Mouse (Mus musculus): Measurements from ENCODE around the gene Chaf1a.

Chaf1a gene

GRCm38 (mm10) chr17:56040030-56040856 is at the start of gene Chaf1a:
Gene Chaf1a, plus strand, starts transcription at chr17:56040439.
- H3K27me3 ChIP-seq (ENCODE audit: control insufficient read depth, insufficient read depth, low read length, poor library complexity, severe bottlenecking), result no peaks in the 10 kb centered on the region
- H3K36me3 ChIP-seq (ENCODE audit: control insufficient read depth, insufficient read depth, low read length, poor library complexity, severe bottlenecking), result no peaks in the 10 kb centered on the region
- DNase-seq (ENCODE audit: low read depth, low spot score), result peak; percentile 97

GRCm38 (mm10) chr17:55996007-55996406 is 44.2 kb upstream of the Chaf1a start:
- no peak for DNase-seq (ENCODE audit: low read depth, low spot score)
- H3K36me3 ChIP-seq (ENCODE audit: control insufficient read depth, insufficient read depth, low read length, poor library complexity, severe bottlenecking), result no peaks in the 10 kb centered on the region
- H3K27me3 ChIP-seq (ENCODE audit: control insufficient read depth, insufficient read depth, low read length, poor library complexity, severe bottlenecking), result no peaks in the 10 kb centered on the region; the same call in 1 of the 2 replicates

DNA sequence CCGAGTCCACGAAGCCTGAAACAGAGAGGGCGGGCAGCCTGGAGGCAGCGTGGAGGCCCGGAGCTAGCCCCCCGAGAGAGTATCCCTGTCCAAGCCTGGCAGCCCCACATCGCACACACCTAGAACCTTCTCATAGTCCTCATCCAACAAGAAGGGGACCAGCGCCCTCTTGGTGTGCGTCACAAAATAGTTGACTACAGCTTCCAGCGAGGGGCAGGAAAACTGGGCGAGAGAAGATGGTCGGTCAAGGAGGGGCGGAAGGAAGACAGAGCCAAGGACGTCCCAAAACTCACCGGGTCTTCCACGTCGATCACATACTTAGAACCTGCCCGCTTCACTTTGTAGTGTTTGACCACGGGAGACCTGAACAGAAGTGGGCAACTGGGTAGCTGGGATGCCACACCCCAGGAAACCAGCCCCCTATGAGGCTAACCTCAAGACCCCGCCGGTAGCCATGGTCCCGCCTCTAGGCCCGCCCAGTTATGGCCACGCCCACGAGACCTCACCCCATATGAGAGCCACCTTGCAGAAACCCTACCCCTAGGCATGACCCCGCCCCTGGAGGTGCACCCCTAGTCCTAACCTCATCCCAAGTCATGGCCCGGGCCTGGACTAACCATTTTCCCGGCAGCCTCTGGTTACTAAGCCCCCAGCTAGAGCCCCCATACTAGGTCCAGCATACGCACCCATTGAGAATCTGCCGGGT is 40.3 kb upstream of the Chaf1a start:
- Histone ChIP-seq H3K27me3 (ENCODE audit: control insufficient read depth, insufficient read depth, low read length, poor library complexity, severe bottlenecking) (no peaks in the 10 kb centered on the region; the same call in 1 of the 2 replicates), H3K36me3 (ENCODE audit: control insufficient read depth, insufficient read depth, low read length, poor library complexity, severe bottlenecking) (no peaks in the 10 kb centered on the region)
- DNase-seq (ENCODE audit: low read depth, low spot score), result no peak

- DNase-seq (ENCODE audit: low read depth, low spot score), result no peak
- Histone ChIP-seq H3K27me3 (ENCODE audit: control insufficient read depth, insufficient read depth, low read length, poor library complexity, severe bottlenecking) (no peaks in the 10 kb centered on the region; the same call in 1 of the 2 replicates), H3K36me3 (ENCODE audit: control insufficient read depth, insufficient read depth, low read length, poor library complexity, severe bottlenecking) (no peaks in the 10 kb centered on the region)
Measured at GRCm38 (mm10) chr17:56003000-56003399, 37.2 kb upstream of the Chaf1a start.

- H3K27me3 ChIP-seq (ENCODE audit: control insufficient read depth, insufficient read depth, low read length, poor library complexity, severe bottlenecking), result no peaks in the 10 kb centered on the region; the same call in 1 of the 2 replicates
- H3K36me3 ChIP-seq (ENCODE audit: control insufficient read depth, insufficient read depth, low read length, poor library complexity, severe bottlenecking), result no peaks in the 10 kb centered on the region
- peak; percentile 89 for DNase-seq (ENCODE audit: low read depth, low spot score)
Measured at GRCm38 (mm10) chr17:56005415-56006061, 34.7 kb upstream of the Chaf1a start, which contains the start of the genes Stap2 and Mpnd. Gene Stap2, minus strand, starts transcription at chr17:56005584. Gene Mpnd, plus strand, starts transcription at chr17:56005711.

DNA sequence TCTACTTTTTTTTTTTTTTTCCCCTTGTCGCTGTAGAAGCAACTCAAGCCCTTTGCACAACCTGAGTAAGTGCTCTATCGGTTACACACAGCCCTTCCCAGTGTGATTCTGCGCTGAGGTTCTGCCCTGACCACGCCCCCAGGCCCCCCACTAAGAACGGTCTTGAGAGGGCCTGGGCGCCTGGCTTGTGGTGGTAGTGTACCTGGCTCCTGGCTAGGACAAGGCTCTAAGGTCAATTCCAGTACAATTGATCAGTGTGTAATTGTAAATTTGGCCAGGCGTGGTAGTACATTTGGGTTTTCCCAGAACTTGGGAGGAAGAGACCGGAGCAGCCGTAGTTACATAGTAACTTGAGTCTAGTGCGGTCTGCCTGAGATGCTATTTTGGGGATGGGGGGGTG is 33.3 kb upstream of the Chaf1a start:
- Histone ChIP-seq H3K36me3 (ENCODE audit: control insufficient read depth, insufficient read depth, low read length, poor library complexity, severe bottlenecking) (0 out of 2 replicates have a peak, but pooled peaks cover 2% of the 10 kb centered on the region), H3K27me3 (ENCODE audit: control insufficient read depth, insufficient read depth, low read length, poor library complexity, severe bottlenecking) (no peaks in the 10 kb centered on the region)
- DNase-seq (ENCODE audit: low read depth, low spot score), result no peak

DNA sequence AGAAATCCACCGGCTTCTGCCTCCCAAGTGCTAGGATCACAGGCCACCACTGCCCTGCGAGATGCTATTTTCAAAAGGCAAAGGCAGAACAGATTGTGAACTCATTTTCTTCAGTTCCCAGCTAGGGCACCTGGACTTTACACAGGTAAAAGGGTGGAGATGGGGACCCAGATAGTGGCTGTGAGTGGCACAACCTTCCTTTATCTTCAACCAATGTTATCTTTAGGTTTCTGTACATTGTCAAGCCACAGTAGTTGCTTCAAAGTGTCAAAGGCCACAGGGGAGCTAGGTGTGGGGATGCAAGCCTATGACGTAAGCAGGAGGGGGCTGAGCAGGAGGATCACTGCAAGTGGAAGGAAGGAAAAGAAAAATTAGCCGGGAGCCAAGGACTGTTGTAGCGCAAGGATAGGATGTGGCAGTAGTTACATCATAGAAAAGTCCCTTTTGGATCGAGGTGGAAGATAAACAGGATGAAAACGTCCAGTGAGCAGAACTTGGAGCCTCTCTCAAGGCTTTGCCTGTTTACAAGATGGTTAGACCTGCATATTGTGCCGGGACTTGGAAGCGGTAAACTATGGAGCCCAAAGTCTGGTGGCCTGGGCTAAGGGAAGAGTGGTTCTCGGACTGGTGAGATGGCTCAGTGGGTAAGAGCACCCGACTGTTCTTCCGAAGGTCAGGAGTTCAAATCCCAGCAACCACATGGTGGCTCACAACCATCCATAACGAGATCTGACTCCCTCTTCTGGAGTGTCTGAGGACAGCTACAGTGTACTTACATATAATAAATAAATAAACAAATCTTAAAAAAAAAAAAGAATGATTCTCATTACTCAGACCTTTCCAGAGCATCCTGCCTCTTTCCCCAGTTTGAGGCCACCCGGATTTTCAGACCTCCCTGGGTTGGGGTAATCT is 32.5 kb upstream of the Chaf1a start:
- Histone ChIP-seq H3K27me3 (ENCODE audit: control insufficient read depth, insufficient read depth, low read length, poor library complexity, severe bottlenecking) (no peaks in the 10 kb centered on the region), H3K36me3 (ENCODE audit: control insufficient read depth, insufficient read depth, low read length, poor library complexity, severe bottlenecking) (0 out of 2 replicates have a peak, but pooled peaks cover 2% of the 10 kb centered on the region)
- DNase-seq (ENCODE audit: low read depth, low spot score), result no peak

DNA sequence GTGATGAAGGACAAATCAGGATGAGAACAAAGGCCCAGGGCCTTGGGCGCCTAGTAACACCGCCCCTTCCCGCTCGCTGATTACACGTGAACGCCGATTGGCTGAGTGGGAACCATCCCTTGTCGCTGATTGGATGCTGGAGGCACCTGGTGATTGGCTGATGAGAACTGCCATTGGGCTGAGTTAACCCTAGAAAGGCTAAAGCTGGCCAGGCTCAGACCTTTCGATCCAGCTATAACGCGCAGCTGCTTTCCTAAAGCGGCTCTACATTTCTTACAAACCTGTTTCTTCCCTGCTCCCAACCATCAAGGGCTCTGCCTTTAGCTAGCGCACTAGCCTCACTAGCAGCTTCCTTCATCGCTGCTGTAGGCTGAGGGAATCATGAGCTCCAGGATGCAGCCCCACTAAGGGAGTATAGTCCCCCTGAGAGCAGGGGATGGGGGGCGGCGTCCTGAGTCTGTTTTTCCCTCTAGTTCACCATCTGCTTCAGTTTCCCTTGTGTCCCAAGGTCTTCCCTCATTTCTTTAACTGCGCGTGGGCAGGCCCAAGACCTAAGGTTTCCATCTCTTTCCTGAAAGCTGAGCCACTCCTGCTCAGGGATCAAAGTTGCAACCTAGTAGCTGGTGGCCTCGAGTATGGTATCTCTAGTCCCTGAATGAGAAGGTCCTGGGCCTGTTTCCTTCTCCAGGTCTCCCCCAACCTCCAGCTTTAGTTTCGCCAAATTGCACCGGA is 31.7 kb upstream of the Chaf1a start:
- Histone ChIP-seq H3K36me3 (ENCODE audit: control insufficient read depth, insufficient read depth, low read length, poor library complexity, severe bottlenecking) (peaks cover 2% of the 10 kb centered on the region), H3K27me3 (ENCODE audit: control insufficient read depth, insufficient read depth, low read length, poor library complexity, severe bottlenecking) (no peaks in the 10 kb centered on the region)
- DNase-seq (ENCODE audit: low read depth, low spot score), result peak; percentile 95

DNA sequence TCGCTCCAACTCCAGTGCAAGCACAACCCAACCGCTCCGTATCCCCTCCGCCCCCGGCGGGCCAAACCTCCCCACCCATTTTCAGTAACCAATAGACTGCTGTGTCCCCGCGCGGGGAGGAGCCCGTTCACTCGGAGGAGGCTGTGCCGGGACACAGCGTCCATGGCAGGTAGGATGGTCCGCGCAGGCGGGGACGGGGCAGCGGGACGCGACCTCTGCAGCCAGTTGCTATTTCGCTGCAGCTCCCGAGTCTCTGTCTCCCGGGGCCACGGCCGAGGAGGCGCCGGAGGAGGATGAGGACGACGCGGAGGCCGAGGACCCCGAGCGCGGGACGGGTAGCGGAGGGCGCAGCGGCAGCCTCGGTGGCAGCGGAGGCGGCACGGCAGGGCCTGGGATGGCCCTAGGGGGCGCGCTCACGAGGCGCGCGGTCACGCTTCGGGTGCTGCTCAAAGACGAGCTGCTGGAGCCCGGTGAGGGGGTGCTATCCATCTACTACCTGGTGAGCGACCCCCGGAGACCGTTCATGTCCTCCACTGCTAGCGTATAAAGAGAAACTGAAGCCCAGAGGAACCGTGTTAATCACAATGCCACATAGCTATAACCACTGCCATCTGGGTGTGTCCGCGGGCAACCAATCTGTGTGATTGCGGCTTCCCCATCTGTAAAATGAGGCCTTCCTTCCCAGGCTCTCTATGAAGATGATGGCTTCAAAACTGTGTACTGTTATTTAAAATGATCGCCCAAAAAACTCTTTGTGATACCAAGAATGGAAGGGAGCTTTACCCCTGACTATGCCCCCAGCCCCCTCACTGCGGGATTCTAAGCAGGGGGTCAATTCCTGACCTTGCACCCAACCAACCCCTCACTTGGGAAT is 30.9 kb upstream of the Chaf1a start:
- DNase-seq (ENCODE audit: low read depth, low spot score), result peak; percentile 88
- H3K27me3 ChIP-seq (ENCODE audit: control insufficient read depth, insufficient read depth, low read length, poor library complexity, severe bottlenecking), result no peaks in the 10 kb centered on the region
- H3K36me3 ChIP-seq (ENCODE audit: control insufficient read depth, insufficient read depth, low read length, poor library complexity, severe bottlenecking), result peaks cover 2% of the 10 kb centered on the region

DNA sequence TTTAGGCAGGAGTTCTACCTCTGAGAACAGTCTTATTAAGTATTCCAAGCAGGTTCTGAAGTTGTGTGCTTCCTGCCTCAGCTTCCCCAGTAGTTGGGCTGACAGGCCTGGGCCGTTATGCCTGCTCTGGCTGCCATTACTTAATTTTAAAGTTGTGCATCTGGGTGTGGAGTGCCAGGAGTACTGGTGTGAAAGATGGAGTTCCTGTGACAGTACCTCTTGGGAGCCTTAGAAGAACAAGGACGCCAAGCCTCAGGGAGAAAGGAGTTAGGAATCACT is 30.3 kb upstream of the Chaf1a start:
- no peak for DNase-seq (ENCODE audit: low read depth, low spot score)
- Histone ChIP-seq H3K27me3 (ENCODE audit: control insufficient read depth, insufficient read depth, low read length, poor library complexity, severe bottlenecking) (no peaks in the 10 kb centered on the region), H3K36me3 (ENCODE audit: control insufficient read depth, insufficient read depth, low read length, poor library complexity, severe bottlenecking) (peaks cover 2% of the 10 kb centered on the region)

DNA sequence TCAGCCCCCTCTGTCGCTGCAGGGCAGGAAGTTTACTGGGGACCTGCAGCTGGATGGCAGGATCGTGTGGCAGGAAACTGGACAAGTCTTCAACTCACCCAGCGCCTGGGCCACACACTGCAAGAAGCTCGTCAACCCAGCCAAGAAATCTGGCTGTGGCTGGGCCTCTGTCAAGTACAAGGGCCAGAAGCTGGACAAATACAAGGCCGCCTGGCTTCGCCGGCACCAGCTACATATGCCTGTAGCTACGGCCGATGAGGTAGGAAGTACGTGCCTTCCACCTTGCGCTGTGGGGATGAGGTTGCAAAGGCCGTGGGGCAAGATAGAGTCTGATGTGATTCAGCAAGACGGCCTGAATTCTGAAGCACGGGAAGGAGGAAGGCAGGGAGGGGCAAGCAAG is 30.0 kb upstream of the Chaf1a start:
- no peak for DNase-seq (ENCODE audit: low read depth, low spot score)
- no peaks in the 10 kb centered on the region for H3K27me3 ChIP-seq (ENCODE audit: control insufficient read depth, insufficient read depth, low read length, poor library complexity, severe bottlenecking)
- peaks cover 5% of the 10 kb centered on the region for H3K36me3 ChIP-seq (ENCODE audit: control insufficient read depth, insufficient read depth, low read length, poor library complexity, severe bottlenecking)

GRCm38 (mm10) chr17:56010681-56011080 is 29.6 kb upstream of the Chaf1a start:
- peak; percentile 81 for DNase-seq (ENCODE audit: low read depth, low spot score)
- peaks cover 8% of the 10 kb centered on the region for H3K36me3 ChIP-seq (ENCODE audit: control insufficient read depth, insufficient read depth, low read length, poor library complexity, severe bottlenecking)
- no peaks in the 10 kb centered on the region for H3K27me3 ChIP-seq (ENCODE audit: control insufficient read depth, insufficient read depth, low read length, poor library complexity, severe bottlenecking)

DNA sequence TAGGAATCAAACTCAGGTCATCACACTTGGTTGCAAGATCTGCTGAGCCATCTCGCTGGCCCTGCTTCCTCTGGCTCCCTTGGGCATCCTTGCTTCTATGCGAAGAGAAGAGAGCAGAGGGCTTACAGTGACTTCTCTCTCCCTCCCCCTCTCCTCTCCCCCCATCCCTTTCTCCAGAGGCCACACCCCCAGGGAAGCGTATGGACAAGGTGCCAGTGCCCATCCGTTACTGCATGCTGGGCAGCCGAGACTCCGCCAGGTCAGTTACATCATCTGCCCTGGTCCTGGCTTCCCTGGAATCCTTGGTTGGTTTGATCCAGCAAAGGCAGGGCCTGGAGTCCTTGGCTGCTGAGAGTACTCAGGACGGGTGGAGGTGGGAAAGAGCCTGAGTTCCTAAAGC is 28.8 kb upstream of the Chaf1a start:
- Histone ChIP-seq H3K36me3 (ENCODE audit: control insufficient read depth, insufficient read depth, low read length, poor library complexity, severe bottlenecking) (peaks cover 14% of the 10 kb centered on the region), H3K27me3 (ENCODE audit: control insufficient read depth, insufficient read depth, low read length, poor library complexity, severe bottlenecking) (no peaks in the 10 kb centered on the region)
- no peak for DNase-seq (ENCODE audit: low read depth, low spot score)
